Mouse (Mus musculus) lung, adult 2 months (tissue): ENCODE results near the gene Foxj1. TPM values are rescaled to one million over a fixed set of nuclear protein-coding genes. Genes with fewer than 3 reads are reported as not detected.

Experiments
- DNase-seq: peaks from one replicate; pipeline ENCODE4 v3.0.0; 2022
- H3K4me1 ChIP-seq: fragments of 200-500 bp; 2 replicates; pipeline ENCODE4 v1.6.1; 2011; ENCODE audit warnings: low read length; ENCODE audit not compliant: control insufficient read depth, insufficient read depth
- H3K4me3 ChIP-seq: fragments of 200-500 bp; replicated peaks from 2 replicates; pipeline ENCODE3; 2011; ENCODE audit warnings: low read depth, mild to moderate bottlenecking, control low read depth, low read length; ENCODE audit errors: extremely low read depth
- CTCF ChIP-seq: fragments of 200-500 bp; IDR thresholded peaks from 2 replicates; pipeline ENCODE4 v1.5.1; 2011; ENCODE audit warnings: mild to moderate bottlenecking, low read length, control low read depth; ENCODE audit not compliant: insufficient read depth
- POLR2A ChIP-seq: fragments of 200-500 bp; IDR thresholded peaks from 2 replicates; pipeline ENCODE4 v1.6.1; 2011; ENCODE audit warnings: low read depth, mild to moderate bottlenecking, control low read depth, low read length, borderline replicate concordance; ENCODE audit errors: extremely low read depth
- WGBS: fragments of 180-500 bp; shearing (Covaris S2); methylation state at CpG from one replicate; pipeline ENCODE4 v1.1.7; 2018; 5-methylcytosine and 5-hydroxymethylcytosine counted together
- polyA plus RNA-seq: library from polyadenylated mRNA; depleted of rRNA; stranded (reverse); fragments of >200 nt; gene quantifications from 2 replicates; pipeline ENCODE4 v1.2.3, GENCODE M21; 2012; rRNA removed

The Foxj1 gene
- polyA plus RNA-seq, 1 experiment: 78.4 TPM

- no peak within 1 kb of the TSS for H3K4me3 ChIP-seq
- DNase-seq: no peak
- WGBS: 8% methylated on average over 48 of the region's 48 CpGs
- no peak for TF ChIP-seq CTCF
- no peak for TF ChIP-seq POLR2A
- peaks cover 2% of the 10 kb centered on the region; the same call in 1 of the 2 replicates for H3K4me1 ChIP-seq
These were observed 54.2 kb downstream of the Foxj1 start, which contains the start of gene Galr2 for GRCm38 (mm10) chr11:116280751-116281663. Gene Galr2 (plus strand): TSS chr11:116280939.

Other genes starting within 250 kb of the Foxj1 start
- 257 and 267 TPM in 2 replicates for gene Wbp2, start 248.4 kb downstream of the Foxj1 start, polyA plus RNA-seq
- gene Trim47, start 208.2 kb downstream of the Foxj1 start, polyA plus RNA-seq: 44.6 and 55.5 TPM in 2 replicates
- gene Trim65, start 204.3 kb downstream of the Foxj1 start, polyA plus RNA-seq: 17.3 and 21.4 TPM in 2 replicates
- 32.9 and 41.3 TPM in 2 replicates for gene Mrpl38, start 196.5 kb downstream of the Foxj1 start, polyA plus RNA-seq
- 26.5 and 35.5 TPM in 2 replicates for gene Fbf1, start 167.2 kb downstream of the Foxj1 start, polyA plus RNA-seq
- gene Ten1, start 136.5 kb downstream of the Foxj1 start, polyA plus RNA-seq: 26.9 and 29.3 TPM in 2 replicates
- 45.6 and 67.9 TPM in 2 replicates for gene Acox1, start 136.4 kb downstream of the Foxj1 start, polyA plus RNA-seq
- 3.6 and 16.8 TPM in 2 replicates for gene Evpl, start 97.3 kb downstream of the Foxj1 start, polyA plus RNA-seq
- gene Srp68, start 61.2 kb downstream of the Foxj1 start, polyA plus RNA-seq: 29.7 and 42.9 TPM in 2 replicates
- gene Galr2, start 54.5 kb downstream of the Foxj1 start, polyA plus RNA-seq: 0.10 and 0.18 TPM in 2 replicates
- gene Exoc7, start 28.2 kb downstream of the Foxj1 start, polyA plus RNA-seq: 29.9 and 33.2 TPM in 2 replicates
- 3.0 and 3.6 TPM in 2 replicates for gene Rnf157, start 77.6 kb upstream of the Foxj1 start, polyA plus RNA-seq
- 159 and 160 TPM in 2 replicates for gene Ubald2, start 98.7 kb upstream of the Foxj1 start, polyA plus RNA-seq
- 0.11 and 0.18 TPM in 2 replicates for gene Qrich2, start 130.8 kb upstream of the Foxj1 start, polyA plus RNA-seq
- 82.4 and 92.0 TPM in 2 replicates for gene Prpsap1, start 158.8 kb upstream of the Foxj1 start, polyA plus RNA-seq
- 41.8 and 45.8 TPM in 2 replicates for gene Sphk1, start 195.5 kb upstream of the Foxj1 start, polyA plus RNA-seq
- 18.3 and 18.8 TPM in 2 replicates for gene Ube2o, start 246.0 kb upstream of the Foxj1 start, polyA plus RNA-seq